Mouse (Mus musculus): Measurements from ENCODE around the gene Srp9. TPM values are rescaled to one million over a fixed set of nuclear protein-coding genes. Genes with fewer than 3 reads are reported as not detected.
"Not testable (repeated sequence)": the region's sequence is repeated elsewhere in the genome, so short reads cannot be mapped to it uniquely, and the experiment has no call there.

Gene Srp9
- total RNA-seq, 2 experiments from 2014 or later: 48.5 to 62.1 TPM

DNA sequence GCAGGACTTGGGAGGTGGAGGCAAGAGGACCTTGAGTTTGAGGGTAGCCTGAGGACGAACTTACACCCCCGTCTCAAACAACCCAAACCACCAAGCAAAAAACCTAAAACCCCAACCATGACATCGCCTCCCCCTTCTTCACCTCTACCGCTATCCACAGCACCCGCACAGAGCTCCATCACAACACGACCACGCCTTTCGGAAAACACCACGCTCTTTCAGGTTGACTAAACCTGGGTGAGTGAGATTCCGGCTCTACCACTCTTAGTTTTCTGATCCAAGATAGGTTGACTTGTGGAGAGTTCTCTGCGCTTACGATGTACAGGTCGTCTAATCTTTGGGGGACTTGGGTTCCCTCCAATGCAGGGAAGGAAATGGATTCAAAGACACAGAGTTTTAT, 18.2 kb downstream of the Srp9 start:
- DNase-seq (ENCODE audit: low spot score in 2 of 2): no peak

DNA sequence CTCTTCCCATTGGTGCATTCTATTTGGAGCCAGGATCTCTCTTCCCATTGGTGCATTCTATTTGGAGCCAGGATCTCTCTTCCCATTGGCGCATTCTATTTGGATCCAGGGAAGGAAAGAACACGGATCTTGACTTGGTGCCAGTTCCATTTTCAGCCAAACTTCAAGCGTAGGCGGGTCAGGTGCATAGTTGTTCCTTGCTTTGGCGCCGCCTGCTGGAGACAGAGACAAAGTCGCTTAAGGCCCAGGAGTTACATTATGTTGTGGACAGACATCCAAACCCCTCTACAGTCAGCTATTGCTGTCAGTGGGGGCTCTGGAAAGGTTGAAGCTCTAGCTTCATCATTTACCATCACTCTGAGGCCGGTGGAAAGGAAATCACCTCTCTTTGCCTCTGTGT, 18.8 kb downstream of the Srp9 start:
- no peak for DNase-seq (ENCODE audit: low spot score in 2 of 2)

- DNase-seq (ENCODE audit: low spot score in 2 of 2): no peak
These were observed 21.0 kb downstream of the Srp9 start for GRCm38 (mm10) chr1:182145546-182145945.

DNA sequence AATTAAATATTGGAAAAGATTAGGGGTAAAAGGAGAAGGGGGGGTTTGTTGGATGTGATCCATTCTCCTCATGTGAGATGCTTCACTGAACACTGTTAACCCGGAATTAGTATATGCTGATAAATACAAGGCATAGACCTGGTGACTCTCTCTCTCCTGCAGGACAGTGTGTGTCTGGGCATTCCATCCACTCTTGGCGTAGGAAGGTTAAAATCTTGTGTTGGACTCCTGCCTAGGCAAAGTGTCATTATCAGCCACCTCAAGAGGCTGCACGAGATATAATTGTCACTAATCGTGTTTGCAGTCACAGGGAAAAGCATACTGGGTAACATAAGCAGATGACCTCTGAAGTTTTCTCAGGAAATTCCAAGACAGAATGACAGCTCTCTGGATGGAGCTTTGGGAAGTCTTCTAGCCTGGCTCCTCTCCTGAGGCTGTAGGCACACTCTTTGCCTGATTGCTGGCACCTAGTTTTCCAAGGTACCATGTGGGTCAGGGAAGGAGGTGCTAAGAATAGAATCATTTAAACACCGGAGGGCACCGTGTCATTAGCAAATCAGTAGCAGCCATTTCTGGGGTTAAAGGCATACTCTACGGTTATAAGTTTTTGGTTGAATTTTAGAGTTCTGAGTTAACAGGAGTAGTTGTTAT, 24.5 kb downstream of the Srp9 start:
- no peak for DNase-seq (ENCODE audit: low spot score in 2 of 2)

GRCm38 (mm10) chr1:182149966-182150365, 25.4 kb downstream of the Srp9 start:
- DNase-seq (ENCODE audit: low spot score in 2 of 2): no peak

DNA sequence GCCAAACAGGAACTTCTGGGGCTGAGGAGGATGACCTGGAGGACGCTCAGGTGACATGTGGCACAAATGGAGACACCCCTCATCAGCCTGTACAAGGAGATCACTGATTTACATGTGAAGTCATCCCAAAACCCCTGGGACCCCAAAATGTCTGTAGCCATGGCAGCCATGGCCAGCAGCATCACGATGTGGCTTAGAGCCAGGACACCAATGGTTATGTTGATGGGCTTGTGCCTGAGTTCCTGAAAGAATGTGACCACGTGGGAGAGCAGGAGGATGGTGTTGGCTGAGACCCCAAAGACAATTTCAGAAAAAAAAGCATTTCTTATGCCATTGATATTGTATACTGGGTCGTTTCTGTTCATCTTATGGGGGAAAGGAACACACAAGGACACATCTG, 33.2 kb downstream of the Srp9 start:
- DNase-seq (ENCODE audit: low spot score in 2 of 2): no peak

GRCm38 (mm10) chr1:182159575-182159974, 35.0 kb downstream of the Srp9 start:
- no peak for DNase-seq (ENCODE audit: low spot score in 2 of 2)

DNA sequence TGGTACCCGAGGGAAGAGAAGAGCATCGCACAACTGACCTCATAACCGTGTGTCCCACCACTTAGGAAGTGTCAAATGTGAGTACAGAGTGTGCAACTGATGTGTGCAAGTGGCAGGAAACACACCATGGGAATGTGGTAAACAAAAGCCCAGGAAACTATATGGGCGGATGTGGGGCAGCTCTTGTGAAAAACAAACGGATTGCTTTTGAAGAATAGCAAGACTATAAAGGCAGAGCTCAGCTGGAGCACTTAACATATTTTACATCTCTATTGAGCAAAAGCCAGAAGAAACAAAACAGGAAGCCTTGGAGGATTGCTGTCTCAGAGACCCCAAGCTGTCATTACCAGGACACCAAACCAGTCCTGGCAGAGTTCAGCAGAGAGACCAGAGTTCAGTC, 38.4 kb downstream of the Srp9 start:
- no peak for DNase-seq (ENCODE audit: low spot score in 2 of 2)

DNA sequence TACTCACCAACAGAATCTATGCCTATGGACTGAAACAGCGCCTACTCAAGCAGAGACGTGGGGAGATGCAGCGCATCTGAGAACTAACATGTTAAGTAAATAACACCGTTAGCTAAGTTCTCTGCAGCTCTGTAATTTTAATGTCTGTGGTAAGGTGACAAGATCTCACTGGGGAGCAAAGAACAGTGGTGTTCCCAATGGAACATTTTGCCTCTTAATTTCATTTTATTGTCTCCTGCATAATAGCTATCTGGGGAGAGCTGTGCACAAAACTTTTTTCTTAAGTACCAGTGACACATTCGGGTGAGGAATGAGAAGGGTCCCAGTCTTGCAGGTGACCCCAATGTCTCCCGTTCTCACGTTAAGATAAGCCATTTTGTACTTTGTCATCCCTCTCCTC, 39.8 kb downstream of the Srp9 start, which contains the start of gene Vmn1r1:
Gene Vmn1r1 (minus strand): TSS at position 101 of the 400 bp plus-strand sequence.
- no peak for DNase-seq (ENCODE audit: low spot score in 2 of 2)

DNA sequence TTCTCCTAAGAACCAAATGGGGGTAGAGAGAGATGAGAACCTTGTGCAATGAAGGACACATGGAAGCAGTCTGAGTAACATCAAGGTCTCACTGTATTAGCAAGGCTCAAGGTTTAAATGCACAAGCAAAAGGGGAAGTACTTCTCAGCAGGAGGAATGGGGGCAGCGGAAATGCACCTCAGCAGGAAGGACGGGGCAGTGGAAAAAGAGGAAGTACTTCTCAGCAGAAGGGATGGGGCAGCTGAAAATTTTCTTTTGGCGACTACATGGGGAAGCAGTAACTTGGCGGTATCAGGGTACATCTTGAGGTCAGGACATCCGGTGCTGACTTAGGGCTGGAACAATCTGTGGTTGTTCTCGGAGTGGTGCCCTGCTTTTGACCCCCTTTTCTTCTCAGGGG, 45.7 kb downstream of the Srp9 start:
- not testable (repeated sequence) for DNase-seq (ENCODE audit: low spot score in 2 of 2)

DNA sequence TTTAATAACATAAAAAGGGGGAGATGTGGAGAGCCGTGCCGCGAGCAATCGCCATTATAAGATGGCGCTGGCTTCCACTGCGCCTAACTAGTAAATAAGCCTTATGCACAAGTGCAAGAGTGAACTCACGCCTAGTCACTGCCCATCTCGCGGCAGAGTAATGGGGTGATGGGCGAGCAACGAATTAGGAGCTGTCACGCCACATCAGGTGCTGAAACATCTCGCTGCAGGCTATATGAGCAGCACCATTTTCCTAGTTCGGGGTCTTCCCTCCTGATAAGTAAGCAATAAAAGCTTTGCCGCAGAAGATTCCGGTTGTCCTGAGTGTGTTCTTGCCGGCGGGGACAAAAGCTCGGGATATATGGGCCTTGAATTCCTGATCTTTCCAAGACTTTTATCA, 52.4 kb downstream of the Srp9 start:
- not testable (repeated sequence) for DNase-seq (ENCODE audit: low spot score in 2 of 2)

DNA sequence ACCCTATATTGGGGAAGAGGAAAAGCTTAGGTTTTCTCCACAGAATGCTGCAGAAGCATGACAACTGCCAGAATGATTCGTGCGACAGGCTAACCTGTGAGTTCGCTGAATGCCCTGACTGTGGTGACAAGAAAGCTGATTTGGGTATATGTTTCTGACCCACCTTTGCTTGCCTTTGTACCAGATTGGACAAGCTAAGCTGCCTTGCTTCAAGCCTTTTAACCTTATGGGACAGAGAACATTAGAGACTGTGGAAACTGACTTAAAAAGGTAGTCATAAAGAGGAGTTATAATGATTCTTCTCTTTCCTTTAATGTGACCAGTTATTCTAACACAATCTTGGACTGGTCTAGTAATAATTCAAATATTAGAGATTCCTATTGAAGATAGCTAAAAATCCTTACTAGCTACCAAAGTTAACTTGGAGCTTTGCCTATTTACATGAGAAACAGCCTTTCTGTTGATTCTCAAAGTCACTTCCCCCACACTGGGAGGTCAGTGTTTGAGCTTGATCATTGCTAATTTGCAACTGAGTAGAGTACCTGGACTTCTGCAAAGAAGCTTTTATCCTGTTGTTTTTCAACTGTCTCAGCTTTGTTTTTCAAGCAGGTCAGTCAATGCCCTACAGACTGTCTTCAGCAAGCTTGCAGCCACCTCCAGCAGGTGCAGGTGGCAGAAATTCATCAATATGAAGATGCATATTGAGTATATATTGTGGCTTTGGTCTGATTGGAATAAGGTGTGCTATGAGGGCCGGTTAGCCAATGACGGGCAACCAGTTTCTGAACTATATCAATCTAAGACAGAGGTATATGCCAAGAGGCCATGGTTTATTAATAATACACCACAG, 57.1 kb downstream of the Srp9 start:
- no peak for DNase-seq (ENCODE audit: low spot score in 2 of 2)

Other genes with a start within 250 kb of the Srp9 start
- gene Enah, start 104.7 kb upstream of the Srp9 start, total RNA-seq (2021): 10 to 100 TPM; 66.5 to 68.8 TPM
- not detected for gene Vmn1r1, start 39.7 kb downstream of the Srp9 start, total RNA-seq (2021)
- 10 to 100 TPM; 77.1 to 82.5 TPM for gene Degs1, start 158.1 kb downstream of the Srp9 start, total RNA-seq (2021)
- 10 to 100 TPM; 35.2 to 50.7 TPM for gene Fbxo28, start 216.9 kb downstream of the Srp9 start, total RNA-seq (2021)